Mouse (Mus musculus) stomach, embryonic 16.5 days (tissue): ENCODE data around the gene Ttc39b. TPM values are rescaled to one million over a fixed set of nuclear protein-coding genes. Genes with fewer than 3 reads are reported as not detected.

Experiments used
- ATAC-seq: fragments of 200-750 bp; cut with Nextera tagmentation; 2 replicates; pipeline ENCODE4 v1.8.0; 2017; ENCODE audit warnings: moderate number of reproducible peaks, moderate TSS enrichment; ENCODE audit not compliant: insufficient read depth, low FRiP score
- H3K27ac ChIP-seq: fragments of 300-500 bp; sonication (generic); 2 replicates; pipeline ENCODE4 v1.5.1; 2014; ENCODE audit warnings: low read length
- H3K27me3 ChIP-seq: fragments of 300-500 bp; sonication (generic); 2 replicates; pipeline ENCODE4 v1.6.1; 2014; ENCODE audit warnings: low read length, control low read depth, mixed read lengths; ENCODE audit not compliant: control insufficient read depth, insufficient read depth
- H3K36me3 ChIP-seq: fragments of 300-500 bp; sonication (generic); 2 replicates; pipeline ENCODE4 v1.6.1; 2014; ENCODE audit warnings: low read length; ENCODE audit not compliant: control insufficient read depth, insufficient read depth
- H3K4me1 ChIP-seq: fragments of 300-500 bp; sonication (generic); 2 replicates; pipeline ENCODE4 v1.6.1; 2014; ENCODE audit warnings: low read length, control low read depth, mixed read lengths; ENCODE audit not compliant: control insufficient read depth, insufficient read depth
- H3K4me2 ChIP-seq: fragments of 300-500 bp; sonication (generic); 2 replicates; pipeline ENCODE4 v1.6.1; 2014; ENCODE audit warnings: low read depth, low read length, mixed read lengths
- H3K4me3 ChIP-seq: fragments of 300-500 bp; sonication (generic); replicated peaks from 2 replicates; pipeline ENCODE4 v1.5.1; 2014; ENCODE audit warnings: mild to moderate bottlenecking, low read length
- H3K9ac ChIP-seq: fragments of 300-500 bp; sonication (generic); 2 replicates; pipeline ENCODE4 v1.6.1; 2014; ENCODE audit warnings: low read length
- H3K9me3 ChIP-seq: fragments of 300-500 bp; sonication (generic); replicated peaks from 2 replicates; pipeline ENCODE4 v1.6.1; 2016; ENCODE audit warnings: low read length, control low read depth; ENCODE audit not compliant: control insufficient read depth
- WGBS: fragments of 180-500 bp; shearing (Covaris S2); extraction: QIAGEN DNeasy Blood & Tissue Kit; methylation state at CpG from one replicate; pipeline ENCODE4 v1.1.7; 2014; 5-methylcytosine and 5-hydroxymethylcytosine counted together
- polyA plus RNA-seq: library from polyadenylated mRNA; unstranded; fragments of >200 nt; fragmentation: Nextera tagmentation; extraction: Ambion mirVana; gene quantifications from 2 replicates; pipeline ENCODE4 v1.2.1, GENCODE M21; 2015

The Ttc39b gene
- polyA plus RNA-seq, 1 experiment from 2014 or later, result 5.0 TPM

DNA sequence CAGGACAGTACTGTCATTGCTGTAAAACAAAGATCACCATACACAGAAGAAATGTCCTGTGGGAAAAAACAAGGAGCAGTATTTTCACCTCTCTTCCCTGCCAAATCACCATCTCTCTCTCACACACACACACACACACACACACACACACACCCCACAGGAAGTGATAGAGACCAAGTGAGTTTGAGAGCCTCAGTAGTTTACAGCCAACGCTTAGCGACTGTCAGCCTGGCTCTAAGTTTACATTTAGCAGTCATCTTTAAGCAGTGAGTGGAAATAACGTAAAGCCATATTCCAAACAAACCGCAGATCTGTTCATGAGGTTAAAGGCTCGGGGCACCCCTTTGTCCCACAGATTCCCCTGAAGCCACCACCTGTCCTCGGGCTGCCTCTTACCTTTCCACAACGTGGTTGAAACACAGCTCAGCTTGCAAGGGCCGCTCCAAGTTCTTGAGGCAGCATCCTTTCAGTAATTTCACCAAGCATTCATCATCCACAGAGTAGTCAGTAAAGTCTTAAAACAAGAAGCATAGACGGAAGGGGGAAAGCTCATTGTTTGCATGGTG, 91.7 kb downstream of the Ttc39b start:
- Histone ChIP-seq H3K9ac (no peak overlapping the region; the same call in 1 of the 2 replicates), H3K27ac (peak overlapping the region; percentile 54), H3K9me3 (no peaks in the 10 kb centered on the region), H3K27me3 (no peaks in the 10 kb centered on the region), H3K4me2 (no peak overlapping the region; the same call in 1 of the 2 replicates), H3K4me1 (no peaks in the 10 kb centered on the region; the same call in none of the 2 replicates), H3K36me3 (no peaks in the 10 kb centered on the region), H3K4me3 (no peak overlapping the region)
- no peak for ATAC-seq
- 33% methylated on average over 9 of the region's 9 CpGs for WGBS

DNA sequence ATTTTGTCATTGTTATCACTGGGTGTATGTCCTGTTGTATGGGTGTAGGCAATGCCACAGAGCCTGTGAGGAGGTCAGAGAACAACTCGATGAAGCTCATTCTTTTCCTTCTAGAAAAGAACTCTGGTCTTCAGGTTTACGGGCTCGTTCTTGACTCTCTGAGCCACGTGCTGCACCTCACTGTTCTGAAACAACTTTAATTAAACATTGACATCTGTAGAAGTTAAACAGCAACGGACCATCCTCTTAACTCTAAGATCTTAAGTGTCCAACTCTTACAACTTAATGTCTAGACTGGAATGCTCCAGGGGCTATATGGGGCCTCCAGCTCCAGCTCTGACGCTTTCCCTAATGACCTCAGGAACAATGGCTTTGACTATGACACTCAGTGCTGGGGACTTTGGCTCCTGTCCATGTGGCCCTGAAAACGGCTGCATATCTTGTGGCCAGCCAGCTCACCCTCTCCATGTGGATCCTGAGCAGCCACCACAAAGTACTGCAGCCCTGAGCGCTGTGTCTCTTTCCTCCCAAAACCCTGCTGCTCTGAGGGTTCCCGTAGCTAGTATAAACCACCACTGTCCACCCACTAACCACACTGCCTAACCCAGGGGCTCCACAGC, 95.3 kb downstream of the Ttc39b start:
- Histone ChIP-seq H3K9me3 (no peaks in the 10 kb centered on the region), H3K4me3 (no peak overlapping the region), H3K27me3 (no peaks in the 10 kb centered on the region), H3K36me3 (no peaks in the 10 kb centered on the region), H3K9ac (no peak overlapping the region), H3K4me1 (no peaks in the 10 kb centered on the region; the same call in none of the 2 replicates), H3K27ac (no peak overlapping the region), H3K4me2 (no peak overlapping the region)
- WGBS, result 64% methylated on average over 9 of the region's 9 CpGs
- ATAC-seq, result no peak

DNA sequence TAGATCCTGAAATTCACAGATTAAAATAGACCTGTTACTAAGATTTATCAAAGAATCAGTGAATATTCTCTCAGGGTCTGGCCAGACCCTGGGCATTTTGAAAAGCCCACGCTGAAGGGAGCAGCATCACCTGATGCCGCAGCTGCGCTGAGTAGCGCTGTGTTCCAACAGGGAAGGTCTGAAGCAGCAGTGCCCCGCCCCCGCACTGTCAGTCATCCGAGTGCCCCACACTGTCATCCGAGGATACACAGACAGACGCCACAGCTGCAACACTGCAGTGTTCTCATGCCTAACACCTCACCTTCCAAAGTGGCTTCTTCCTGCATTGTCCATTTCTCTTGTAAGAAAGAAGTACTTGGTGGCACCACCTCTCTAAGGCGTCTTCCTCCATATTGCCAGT, 96.0 kb downstream of the Ttc39b start:
- H3K4me2 ChIP-seq, result no peak overlapping the region
- H3K27ac ChIP-seq, result no peak overlapping the region
- H3K4me1 ChIP-seq, result no peaks in the 10 kb centered on the region; the same call in 1 of the 2 replicates
- no peak for ATAC-seq
- no peak overlapping the region for H3K4me3 ChIP-seq
- no peaks in the 10 kb centered on the region for H3K9me3 ChIP-seq
- no peaks in the 10 kb centered on the region for H3K27me3 ChIP-seq
- H3K9ac ChIP-seq, result no peak overlapping the region
- WGBS, result 68% methylated on average over 10 of the region's 10 CpGs
- no peaks in the 10 kb centered on the region for H3K36me3 ChIP-seq

DNA sequence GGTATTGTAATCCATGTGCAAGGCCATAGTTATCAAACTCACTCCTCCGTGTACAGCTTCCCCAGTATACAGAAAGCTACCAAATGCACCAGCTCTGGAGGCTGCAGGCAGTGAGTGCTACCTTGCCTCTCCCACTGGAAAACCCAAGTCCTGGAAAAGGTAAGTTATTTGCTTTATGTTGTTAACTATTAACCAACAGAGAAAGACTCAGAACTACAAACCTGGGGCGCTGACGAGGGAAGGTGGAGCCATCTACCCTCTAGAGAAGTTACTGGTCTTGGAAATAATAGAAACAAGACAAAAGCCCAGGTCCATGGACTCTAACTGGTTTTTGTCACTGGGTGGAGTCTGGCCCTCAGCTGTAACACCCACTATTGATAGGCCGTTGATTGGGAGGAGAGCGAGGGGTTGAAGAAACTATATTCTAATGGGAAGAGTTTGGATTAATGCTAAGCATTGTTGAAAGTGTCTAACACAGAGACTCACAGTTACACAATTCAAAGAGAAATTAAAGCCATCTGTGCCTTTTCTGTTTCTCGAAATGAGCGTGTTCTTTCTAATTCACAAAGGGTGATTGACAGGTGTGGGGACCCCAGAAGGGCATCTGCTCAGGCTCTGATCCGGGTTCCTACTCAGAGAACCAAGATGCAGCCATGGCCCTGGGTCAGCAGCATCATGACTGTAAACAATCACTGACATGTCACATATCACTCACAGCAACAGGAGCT, 98.3 kb downstream of the Ttc39b start:
- Histone ChIP-seq H3K4me3 (no peak overlapping the region), H3K9me3 (no peaks in the 10 kb centered on the region), H3K27me3 (no peaks in the 10 kb centered on the region), H3K4me2 (no peak overlapping the region), H3K27ac (0 out of 2 replicates have a peak overlapping the region, but pooled peaks have one; percentile 21), H3K9ac (no peak overlapping the region), H3K4me1 (no peaks in the 10 kb centered on the region), H3K36me3 (no peaks in the 10 kb centered on the region)
- peak; percentile 68; the same call in 1 of the 2 replicates for ATAC-seq
- 65% methylated on average over 8 of the region's 8 CpGs for WGBS

DNA sequence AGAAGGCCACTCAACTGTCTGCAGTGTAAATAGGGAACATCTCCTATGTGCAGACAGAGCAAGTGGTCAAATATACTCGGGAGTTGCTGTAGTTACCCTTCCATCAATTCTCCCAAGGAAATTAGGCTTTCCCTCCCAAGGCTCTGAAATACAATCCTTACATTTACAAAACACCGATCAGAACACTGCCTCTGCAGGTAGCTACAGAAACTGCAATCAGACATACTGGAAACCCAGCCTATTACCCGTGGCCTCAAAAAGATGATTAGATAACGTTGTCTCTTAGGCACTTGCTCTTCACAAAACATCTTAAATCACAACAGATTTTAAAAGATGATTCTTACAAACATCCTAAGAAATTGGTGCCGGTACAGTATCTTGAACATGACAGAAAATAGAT, 99.8 kb downstream of the Ttc39b start:
- Histone ChIP-seq H3K36me3 (no peaks in the 10 kb centered on the region), H3K9me3 (no peaks in the 10 kb centered on the region)
- 40% methylated on average over 5 of the region's 5 CpGs for WGBS

DNA sequence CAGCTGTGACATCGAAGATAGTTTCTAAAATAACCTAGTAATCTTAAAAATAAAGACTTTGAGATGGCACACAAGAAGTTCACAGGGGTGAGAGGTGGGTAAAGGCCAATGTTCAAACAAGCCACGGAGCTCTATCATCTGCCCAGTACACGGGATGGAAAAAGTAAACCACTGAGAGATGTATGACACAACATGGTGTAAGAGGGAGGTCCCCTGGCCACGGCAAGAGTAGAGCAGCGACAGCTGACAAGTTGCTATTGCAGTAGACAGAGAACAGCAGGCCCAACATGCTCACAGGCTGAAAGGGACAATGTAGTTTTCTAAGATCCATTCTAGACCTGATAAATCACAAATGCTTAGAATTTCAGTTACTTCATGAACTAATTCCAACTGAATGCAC, 100.9 kb downstream of the Ttc39b start:
- H3K9me3 ChIP-seq, result no peaks in the 10 kb centered on the region
- H3K27ac ChIP-seq, result no peak overlapping the region
- no peaks in the 10 kb centered on the region for H3K36me3 ChIP-seq
- no peaks in the 10 kb centered on the region for H3K27me3 ChIP-seq
- no peak overlapping the region for H3K9ac ChIP-seq
- no peak for ATAC-seq
- H3K4me1 ChIP-seq, result no peaks in the 10 kb centered on the region
- 52% methylated on average over 5 of the region's 5 CpGs for WGBS
- H3K4me3 ChIP-seq, result no peak overlapping the region
- H3K4me2 ChIP-seq, result no peak overlapping the region

More for the DNA sequence above, 99.8 kb downstream of the Ttc39b start:
- no peak overlapping the region for H3K4me3 ChIP-seq
- H3K27ac ChIP-seq, result no peak overlapping the region
- H3K27me3 ChIP-seq, result no peaks in the 10 kb centered on the region
- H3K4me1 ChIP-seq, result no peaks in the 10 kb centered on the region
- H3K9ac ChIP-seq, result no peak overlapping the region
- ATAC-seq, result no peak
- H3K4me2 ChIP-seq, result no peak overlapping the region

DNA sequence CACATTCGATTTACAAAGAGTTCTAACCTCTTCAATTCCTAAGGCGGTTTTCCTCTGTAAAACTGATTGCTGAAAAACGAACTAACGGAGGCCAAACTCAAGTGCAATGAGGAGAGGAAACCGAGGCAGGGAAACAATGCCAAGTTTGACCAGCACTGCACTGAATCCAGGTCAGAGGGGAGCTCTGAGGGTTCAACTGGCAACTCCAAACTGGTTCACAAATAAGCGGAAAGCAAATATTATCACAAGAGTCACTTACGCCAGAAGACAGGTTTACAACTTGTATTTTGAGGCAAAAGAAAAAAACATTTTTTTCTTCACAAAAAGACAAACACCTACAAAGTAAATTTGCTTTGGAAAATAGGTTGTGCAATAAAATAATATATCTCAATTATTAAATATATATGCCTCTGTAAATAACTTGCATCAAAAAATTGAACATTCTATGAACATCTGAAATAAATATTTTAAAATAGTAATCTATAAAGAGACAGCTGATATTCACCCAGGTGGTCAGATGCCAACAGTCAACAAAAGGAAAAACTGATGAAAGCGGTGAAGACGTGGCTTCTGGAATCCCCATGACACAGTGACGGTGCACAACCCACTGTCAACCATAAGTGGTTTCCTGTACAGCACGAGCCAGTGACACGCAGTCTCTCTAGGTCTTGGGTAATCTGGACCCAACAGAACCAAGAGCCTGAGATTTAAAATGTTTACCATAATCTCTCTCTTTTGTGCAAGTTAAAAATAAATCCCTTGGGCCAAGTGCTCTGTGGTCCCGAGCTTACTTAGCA, 103.1 kb downstream of the Ttc39b start:
- ATAC-seq, result no peak
- no peak overlapping the region for H3K27ac ChIP-seq
- no peaks in the 10 kb centered on the region for H3K4me1 ChIP-seq
- WGBS, result 81% methylated on average over 13 of the region's 13 CpGs
- no peaks in the 10 kb centered on the region for H3K27me3 ChIP-seq
- no peak overlapping the region for H3K4me2 ChIP-seq
- no peaks in the 10 kb centered on the region for H3K36me3 ChIP-seq
- no peak overlapping the region for H3K4me3 ChIP-seq
- no peaks in the 10 kb centered on the region for H3K9me3 ChIP-seq
- H3K9ac ChIP-seq, result no peak overlapping the region

DNA sequence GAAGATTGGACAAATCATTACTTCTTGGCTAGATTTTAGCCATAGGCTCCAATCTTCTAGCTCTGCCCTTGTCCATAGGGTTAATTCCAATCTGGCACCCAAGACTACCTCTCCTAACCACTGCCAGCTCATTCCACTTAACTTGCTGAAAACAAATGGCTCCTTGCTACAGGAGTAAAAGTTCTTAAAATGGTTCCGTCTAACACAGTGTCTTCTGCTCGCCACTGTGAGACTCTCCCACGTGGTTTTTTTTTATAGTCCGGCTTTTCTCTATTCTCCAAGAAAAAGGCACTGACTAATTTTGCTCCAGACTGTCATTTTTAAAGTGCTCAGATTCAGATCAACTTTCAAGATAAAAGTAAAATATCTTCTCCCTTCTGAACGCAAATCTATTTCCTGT, 104.8 kb downstream of the Ttc39b start:
- no peak for ATAC-seq
- H3K27ac ChIP-seq, result no peak overlapping the region
- no peak overlapping the region for H3K9ac ChIP-seq
- H3K36me3 ChIP-seq, result no peaks in the 10 kb centered on the region
- WGBS, result 68% methylated on average over 5 of the region's 5 CpGs
- H3K27me3 ChIP-seq, result no peaks in the 10 kb centered on the region
- no peak overlapping the region for H3K4me2 ChIP-seq
- H3K4me3 ChIP-seq, result no peak overlapping the region
- H3K9me3 ChIP-seq, result no peaks in the 10 kb centered on the region
- peaks cover 4% of the 10 kb centered on the region; the same call in 1 of the 2 replicates for H3K4me1 ChIP-seq
